Mouse (Mus musculus) embryonic fibroblast, embryonic 13.5 days (primary cell): Measurements from ENCODE around the gene Aldh8a1.

Experiments used
- CTCF ChIP-seq: IDR thresholded peaks from 2 replicates; pipeline ENCODE4 v1.5.1; 2011; ENCODE audit warnings: mild to moderate bottlenecking, control low read depth, low read length, moderate library complexity, borderline replicate concordance; ENCODE audit not compliant: insufficient read depth
- POLR2A ChIP-seq: IDR thresholded peaks from 2 replicates; pipeline ENCODE4 v1.6.1; 2011; ENCODE audit warnings: low read depth, mild to moderate bottlenecking, control low read depth, low read length, moderate library complexity

DNA sequence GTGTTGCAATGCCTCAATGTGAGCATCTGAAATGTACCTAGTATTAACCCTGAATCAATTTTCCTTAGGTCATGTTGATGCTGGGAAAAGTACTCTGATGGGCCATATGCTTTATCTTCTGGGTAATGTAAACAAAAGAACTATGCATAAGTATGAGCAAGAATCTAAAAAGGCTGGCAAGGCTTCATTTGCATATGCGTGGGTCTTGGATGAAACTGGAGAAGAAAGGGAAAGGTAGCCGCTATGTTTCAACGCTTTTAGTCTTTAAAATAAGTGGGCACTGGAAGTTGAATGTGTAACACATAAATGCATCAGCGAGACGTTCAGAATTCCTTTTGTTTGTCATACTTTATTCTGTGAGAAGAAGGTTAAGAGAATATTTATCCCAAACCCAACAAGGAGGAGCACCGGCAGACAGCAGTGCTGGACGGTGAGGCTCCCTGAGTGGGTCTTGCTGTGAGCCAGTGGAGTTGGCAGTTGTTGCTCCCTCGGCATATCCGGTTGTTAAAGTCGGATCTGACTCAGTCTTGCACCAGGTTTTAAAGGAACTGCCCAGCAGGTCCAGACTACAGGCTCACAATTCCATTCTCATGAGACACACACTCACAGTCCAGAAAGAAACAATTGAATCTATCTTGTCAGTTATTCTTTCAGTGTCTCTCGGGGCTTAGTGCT, 34.6 kb upstream of the Aldh8a1 start:
- TF ChIP-seq CTCF, result no peak
- no peak for TF ChIP-seq POLR2A
